Mouse (Mus musculus) T-cell, adult 2 months (primary cell): Measurements from ENCODE around the gene Tmem265.

Experiments
- DNase-seq: peaks from one replicate; pipeline ENCODE4 v3.0.0; 2022; ENCODE audit warnings: low spot score

Gene Tmem265

GRCm38 (mm10) chr7:127561340-127561858, at the start of gene Tmem265:
TSS of gene Tmem265 (plus strand) at chr7:127561390.
- DNase-seq, result no peak

DNA sequence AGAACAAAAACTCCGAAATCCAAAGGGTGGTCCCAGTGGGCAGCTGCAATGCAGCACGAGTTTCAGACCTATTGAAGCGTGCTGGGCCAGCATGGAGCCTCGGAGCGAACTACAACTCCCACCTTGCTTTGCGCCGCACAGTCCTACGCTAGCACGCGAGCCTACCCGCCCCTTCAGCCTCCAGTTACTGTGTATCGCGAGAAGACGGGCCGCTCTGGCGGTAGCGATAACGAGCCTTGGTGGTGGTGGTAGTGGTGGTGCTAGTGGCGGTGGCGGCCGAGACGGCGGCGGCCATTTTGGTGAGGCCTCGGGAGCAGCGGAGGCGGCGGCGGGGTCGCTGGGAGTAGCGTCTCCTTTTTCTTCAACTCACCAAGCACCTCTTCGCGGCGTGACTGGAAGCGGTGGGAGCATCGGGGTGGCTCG, 49.4 kb upstream of the Tmem265 start, which contains the start of gene Srcap:
Srcap (plus strand) TSS at position 176 of the 423 bp plus-strand sequence.
- peak; percentile 98 for DNase-seq

DNA sequence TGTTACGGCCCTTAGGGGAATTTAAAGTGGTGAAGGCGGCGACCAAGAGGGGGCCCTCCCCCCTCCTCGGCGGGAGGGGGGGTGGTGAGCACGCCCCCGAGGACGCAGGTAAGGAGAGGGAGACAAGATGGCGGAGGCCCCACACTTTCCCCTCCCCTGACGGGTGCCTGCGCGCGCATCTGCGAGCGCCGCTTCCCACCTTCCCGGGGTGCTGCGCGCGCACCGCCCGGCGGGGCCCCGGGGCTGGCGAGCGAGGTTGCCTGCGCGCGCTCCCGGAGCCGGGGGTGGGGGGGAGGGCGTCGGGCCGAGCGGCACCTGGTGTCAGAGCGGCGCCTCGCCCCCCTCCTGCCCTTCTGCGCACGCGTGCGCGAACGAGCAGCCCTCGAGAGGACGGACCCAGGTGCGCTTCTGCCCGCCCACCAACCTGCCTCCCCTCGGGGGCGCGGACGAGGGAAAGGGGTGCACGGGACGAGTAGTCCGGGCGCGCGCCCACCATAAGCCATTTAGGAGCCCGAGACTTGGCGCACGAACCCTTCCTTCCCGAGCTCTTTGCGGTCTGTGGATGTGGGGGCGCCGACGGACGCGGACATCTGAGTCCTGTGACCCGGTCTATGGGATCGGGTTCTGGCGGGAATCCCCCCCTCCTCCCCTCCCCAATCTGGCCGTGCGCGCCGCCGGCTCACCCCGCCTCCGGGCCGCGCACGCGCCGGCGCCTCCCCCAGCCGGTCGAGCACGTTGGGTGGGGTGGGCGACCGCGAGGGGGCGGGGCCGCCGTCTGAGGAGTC, 48.8 kb upstream of the Tmem265 start:
- DNase-seq, result peak; percentile 94

DNA sequence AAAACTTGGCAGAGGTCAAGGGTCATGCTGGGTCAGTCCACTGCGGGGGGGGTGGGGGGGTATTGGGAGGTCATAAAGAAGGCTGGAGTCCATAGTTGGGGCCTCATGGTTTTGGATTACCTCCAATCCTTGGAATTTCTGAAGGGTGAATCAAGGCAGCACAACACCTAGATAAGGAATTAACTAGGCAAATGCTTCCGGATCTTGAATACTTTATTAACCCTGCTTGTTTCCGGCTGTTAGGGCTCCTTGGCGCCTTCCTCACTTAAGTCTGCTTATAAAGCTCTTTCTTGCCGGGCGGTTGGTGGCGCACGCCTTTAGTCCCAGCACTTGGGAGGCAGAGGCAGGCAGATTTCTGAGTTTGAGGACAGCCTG, 48.2 kb upstream of the Tmem265 start:
- DNase-seq, result peak; percentile 46

DNA sequence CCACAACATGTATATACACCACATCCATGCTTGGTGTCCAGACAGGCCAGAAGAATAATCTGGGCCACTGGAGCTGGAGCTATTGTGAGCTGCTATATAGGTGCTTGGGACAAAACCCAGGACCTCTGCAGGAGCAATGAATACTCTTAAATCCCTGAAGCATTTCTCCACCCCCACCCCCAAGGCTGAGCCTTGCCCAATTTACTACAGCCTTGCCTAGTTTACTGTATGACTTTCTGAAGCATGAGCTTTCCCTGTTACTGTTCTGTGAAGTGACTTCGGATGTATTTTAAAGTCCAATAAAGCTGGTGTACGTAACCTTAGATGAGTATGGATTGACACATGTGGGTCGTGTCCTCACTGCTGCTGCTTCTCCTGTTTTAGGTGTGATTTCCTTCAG, 47.4 kb upstream of the Tmem265 start:
- no peak for DNase-seq

- DNase-seq, result no peak
Observed at GRCm38 (mm10) chr7:127515846-127516245, 45.3 kb upstream of the Tmem265 start.

DNA sequence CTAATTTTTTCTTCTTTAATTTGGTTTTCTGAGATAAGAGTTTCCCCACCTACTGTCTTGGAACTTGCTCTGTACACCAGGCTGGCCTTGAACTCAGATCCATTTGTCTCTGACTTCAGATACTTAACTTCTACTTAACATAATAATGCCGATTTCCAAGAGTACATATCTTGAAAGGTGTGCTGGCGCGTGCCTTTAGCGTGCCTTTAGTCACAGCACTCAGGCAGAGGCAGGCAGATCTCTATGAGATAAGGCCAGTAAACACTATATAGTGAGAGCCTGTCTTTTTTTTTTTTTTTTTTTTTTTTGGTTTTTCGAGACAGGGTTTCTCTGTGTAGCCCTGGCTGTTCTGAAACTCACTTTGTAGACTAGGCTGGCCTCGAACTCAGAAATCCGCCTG, 44.8 kb upstream of the Tmem265 start:
- DNase-seq, result no peak

DNA sequence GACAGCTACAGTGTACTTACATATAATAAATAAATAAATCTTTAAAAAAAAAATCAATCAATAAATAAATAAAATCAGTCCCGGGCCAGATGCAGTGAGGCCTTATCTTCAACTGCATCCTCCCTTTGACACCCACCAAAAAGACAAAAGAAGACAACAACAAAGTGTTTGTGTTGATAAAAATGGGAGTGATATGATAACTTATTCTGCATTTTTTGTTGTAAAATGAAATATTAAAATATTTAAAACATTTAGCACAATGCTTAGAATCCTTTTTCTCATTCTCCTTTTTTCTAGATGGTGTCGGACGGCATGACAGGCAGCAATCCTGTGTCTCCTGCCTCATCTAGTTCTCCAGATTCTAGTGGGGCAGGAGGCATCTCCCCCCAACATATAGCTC, 41.9 kb upstream of the Tmem265 start, which contains the start of gene Gm42715:
Gm42715 (plus strand) TSS at position 301 of the 400 bp plus-strand sequence.
- DNase-seq, result no peak

DNA sequence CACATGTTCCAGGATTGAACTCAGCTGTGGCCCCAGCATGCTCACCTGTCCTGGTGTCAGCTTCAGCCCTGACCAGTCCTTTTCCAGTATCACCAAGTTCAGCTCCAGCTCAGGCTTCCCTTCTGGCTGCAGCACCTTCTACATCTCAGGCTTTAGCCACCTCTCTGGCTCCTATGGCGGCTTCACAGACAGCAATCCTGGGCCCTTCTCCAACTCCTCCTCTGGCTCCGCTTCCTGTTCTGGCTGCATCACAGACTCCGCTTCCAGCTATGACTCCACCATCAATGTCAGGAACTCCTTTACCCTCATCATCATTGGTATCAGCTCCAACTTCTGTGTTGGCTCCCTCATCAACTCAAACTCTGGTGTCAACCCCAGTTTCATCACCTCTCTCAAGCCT, 19.5 kb upstream of the Tmem265 start:
- no peak for DNase-seq

DNA sequence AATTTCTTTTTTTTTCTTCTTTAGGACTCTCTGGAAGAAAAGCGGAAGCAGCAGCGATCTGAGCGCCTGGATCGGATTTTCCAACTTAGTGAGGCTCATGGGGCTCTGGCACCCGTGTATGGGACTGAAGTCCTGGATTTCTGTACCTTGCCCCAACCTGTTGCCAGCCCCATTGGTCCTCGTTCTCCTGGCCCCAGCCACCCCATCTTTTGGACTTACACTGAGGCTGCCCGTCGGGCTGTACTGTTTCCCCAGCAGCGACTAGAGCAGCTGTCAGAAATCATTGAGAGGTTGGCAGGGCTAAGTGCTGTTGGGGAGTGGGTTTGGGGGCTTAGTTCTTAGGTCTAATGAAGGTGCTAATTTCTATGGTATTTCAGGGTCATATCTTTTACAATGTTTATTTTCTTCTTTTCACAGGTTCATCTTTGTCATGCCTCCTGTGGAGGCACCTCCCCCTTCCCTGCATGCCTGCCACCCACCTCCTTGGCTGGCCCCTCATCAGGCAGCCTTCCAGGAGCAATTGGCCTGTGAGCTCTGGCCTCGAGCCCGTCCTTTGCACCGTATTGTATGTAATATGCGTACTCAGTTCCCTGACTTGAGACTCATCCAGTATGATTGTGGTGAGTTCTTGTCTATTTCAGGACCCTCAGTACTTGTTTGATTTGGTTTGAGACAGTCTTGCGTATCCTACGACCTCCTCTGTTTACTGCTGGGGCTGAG, 11.9 kb upstream of the Tmem265 start:
- no peak for DNase-seq

DNA sequence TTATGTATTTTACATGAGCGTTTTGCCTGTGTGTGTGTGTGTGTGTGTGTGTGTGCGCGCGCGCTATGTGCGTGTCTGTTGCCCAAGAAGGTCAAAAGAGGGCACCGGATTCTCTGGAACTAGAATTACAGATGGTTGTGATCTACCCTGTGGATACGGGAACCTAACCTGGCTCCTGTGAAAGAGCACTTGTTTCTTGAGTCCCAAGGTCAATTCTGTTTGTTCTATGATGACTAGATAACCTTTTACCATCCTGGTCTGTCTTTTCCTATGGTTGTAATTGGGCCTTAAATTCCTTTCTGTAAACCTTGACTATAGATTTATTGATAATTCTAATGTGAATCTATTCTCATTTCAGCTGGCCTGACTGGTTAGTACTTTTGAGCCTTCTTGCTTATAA, 9.6 kb upstream of the Tmem265 start:
- no peak for DNase-seq

- no peak for DNase-seq
Observed at GRCm38 (mm10) chr7:127560580-127560979, 610 bp upstream of the Tmem265 start.

DNA sequence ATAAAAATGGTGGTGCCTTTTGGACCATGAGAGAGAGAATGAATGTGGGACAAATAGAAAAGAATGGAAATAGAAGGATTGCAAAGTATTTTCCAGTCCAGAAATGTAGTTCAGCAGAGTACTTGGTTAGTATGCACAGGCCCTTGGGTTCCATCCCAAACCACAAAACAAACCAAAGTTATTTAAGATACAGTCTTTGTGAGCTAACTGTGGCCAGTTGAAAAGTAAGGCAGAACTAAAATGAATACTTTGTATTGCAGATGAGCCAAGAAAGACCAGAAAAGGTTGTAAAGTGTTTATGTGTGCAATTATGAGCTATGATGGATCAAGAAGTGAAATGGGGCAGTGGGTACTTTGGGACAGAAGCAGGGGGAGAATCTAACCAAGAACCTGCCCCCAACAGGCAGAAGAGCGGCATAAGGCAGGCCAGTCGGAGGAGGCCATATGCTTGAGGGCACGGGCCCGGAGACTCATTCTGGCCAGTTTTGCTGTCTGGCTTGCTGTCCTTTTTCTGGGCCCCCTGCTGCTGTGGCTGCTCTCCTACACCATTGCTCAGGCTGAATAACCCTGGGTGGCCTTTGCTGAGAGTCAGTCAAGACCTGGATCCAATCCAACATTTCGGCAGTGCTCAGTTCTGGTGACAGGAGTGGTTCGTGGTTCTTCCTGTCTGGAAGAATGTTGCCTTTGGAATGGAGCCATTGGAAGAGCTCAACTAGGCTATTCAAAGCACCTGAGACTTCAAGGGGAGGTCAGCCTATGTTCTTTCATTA, 3.4 kb downstream of the Tmem265 start:
- DNase-seq, result no peak

- peak; percentile 95 for DNase-seq
Observed at GRCm38 (mm10) chr7:127572895-127573471, 11.8 kb downstream of the Tmem265 start, which contains the start of gene Phkg2. TSS of gene Phkg2 (plus strand) at chr7:127573340.

DNA sequence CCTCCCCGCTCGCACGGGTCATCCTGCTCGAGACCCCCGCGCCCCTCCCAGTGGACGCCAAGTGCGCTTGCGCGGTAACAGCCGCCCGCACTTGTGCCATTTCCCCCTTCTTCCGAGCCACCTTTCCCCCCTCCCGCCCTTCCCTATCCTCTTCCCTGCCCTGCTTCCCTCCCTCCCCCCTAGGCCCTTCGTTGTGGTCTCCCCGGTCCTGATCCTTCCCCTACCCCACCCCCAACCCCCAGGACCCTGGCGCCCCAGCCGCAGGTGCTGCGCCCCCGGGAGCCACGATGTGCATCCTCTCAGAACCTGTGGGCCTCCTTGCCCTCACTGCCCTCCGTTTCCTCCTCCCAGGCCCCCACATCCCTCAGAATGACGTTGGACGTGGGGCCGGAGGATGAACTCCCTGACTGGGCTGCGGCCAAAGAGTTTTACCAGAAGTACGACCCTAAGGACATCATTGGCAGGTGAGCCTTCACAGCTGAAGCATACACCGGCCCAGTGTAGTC, 12.4 kb downstream of the Tmem265 start:
- no peak for DNase-seq

GRCm38 (mm10) chr7:127574115-127574514, 12.9 kb downstream of the Tmem265 start:
- DNase-seq, result no peak

DNA sequence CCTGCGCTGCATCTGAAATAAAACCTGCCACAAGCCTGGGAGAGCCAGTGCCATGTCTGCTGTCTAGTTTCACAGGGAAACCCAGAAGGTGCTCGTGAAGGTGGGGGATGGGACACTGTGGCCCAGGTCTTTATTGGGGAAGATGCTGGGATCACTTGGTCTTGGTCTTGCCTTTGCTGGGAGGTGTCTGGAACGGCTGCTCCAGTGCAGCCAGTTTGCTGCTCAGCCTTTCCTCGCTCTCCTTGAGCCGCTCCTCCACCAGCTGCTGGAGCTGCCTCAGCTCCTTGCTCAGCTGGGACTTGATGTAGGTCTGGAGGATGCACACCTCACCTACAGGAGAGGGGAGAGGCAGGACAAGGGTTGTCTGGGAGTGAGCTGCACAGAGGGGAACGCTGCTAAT, 22.1 kb downstream of the Tmem265 start:
- DNase-seq, result no peak

DNA sequence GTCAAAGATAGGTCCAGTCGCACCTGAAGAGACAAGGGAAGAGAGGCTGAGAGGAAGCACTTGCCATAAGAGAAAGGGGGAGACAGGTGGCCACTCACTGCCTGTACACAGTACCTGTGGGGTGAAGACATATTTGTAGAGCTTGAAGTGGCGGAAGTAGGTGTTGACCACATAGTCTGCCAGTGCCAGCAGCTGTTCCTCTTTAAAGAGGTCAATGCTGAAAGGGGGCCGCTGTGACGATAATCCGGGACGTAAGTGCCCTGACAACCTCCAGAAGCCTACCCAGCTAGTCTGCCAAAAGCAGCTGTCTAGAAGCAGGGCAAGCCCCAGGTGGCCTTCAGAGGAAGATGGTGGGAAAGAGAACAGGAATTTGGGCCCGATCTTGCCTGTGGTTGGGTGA, 23.8 kb downstream of the Tmem265 start:
- DNase-seq, result no peak

DNA sequence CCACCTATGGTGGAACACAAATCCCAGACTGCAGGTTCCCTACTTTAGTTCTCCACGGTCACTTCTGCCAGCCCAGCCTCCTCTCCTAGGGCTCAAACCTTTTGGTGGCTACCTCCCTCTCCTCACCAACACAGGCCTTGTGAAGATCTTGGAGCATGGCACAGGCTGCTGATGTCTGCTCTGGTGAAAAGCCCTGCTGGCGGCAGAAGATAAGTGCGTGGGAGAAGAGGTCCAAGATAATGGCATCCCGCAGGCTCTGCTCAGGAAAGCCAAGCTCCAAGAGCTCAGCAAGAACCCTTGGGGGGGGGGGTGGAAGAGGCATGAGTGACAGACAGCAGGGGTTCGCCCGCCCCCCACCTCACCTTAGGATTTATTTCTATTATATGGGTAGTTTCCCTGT, 25.0 kb downstream of the Tmem265 start:
- DNase-seq, result no peak

DNA sequence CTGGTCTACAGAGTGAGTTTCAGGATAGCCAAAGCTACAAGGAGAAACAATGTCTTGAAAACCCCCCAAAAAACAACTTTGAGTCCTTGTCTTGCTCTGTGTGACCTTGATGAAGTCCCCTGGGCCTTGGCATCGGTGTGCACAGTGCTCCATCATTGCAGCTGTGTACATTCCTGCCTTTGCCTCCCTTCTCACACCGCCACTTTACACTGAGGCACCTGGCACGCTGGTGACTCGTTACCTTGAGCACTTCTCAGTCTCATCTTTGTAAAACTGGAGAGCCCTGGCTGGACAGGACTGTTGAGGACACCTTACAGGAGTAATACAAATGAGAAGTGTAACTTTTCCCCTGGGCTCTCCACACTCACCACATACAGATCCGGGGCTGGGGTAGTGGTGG, 26.0 kb downstream of the Tmem265 start:
- DNase-seq, result no peak

DNA sequence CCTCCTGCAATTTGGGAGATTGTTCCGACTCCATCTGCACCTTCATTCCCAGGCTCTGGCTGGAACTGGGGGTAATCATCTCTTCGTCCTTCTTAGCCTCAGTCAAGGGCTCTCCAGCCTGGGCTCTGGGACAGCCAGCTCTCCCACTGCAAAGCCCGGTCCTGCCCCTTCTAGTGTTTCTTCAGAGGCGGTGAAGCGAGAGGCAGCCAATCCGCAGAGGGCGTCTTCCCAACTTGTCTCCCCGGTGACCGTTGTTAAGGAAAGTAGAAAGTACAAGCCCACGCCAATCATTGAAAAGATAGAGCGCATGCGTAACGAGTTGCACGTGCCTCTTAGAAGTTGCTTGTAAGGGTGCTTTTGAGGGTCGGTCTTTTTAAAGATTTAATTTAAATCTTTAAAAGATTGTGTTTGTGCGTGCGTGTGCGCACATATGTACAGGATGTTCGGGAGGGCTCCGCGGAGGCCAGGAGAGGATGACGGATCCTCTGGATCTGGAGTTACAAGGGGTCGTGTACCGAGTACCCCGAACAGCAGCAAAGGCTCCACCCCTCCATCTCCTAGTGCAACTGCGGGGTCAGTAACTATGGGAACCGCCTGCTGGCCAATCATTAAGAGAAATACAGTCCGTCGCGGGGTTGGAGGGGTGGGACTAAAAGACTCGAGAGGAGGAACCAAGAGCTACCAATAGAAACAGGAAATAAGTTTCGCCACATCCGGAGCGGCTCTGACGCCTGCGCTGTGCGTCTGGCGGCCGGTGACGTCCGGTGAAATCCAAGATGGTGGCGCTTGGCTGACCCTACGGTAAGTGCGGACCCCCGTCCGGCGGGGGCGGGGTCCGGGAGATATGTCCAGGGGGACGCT, 27.1 kb downstream of the Tmem265 start, which contains the start of the genes Ccdc189 and Rnf40:
Ccdc189 (minus strand) TSS at position 585 of the 861 bp plus-strand sequence.
Rnf40 (plus strand) TSS at position 757 of the 861 bp plus-strand sequence.
- DNase-seq, result peak; percentile 94
